Mouse (Mus musculus) liver, postnatal 0 days (tissue): Measurements from ENCODE around the gene Srsf1. TPM values are rescaled to one million over a fixed set of nuclear protein-coding genes. Genes with fewer than 3 reads are reported as not detected.

ENCODE experiments used
- ATAC-seq: fragments of 200-750 bp; cut with Nextera tagmentation; 2 replicates; pipeline ENCODE4 v1.8.0; 2017; ENCODE audit warnings: mild to moderate bottlenecking, moderate library complexity
- DNase-seq: peaks from one replicate; pipeline ENCODE4 v3.0.0-alpha.2; 2016
- H3K27ac ChIP-seq: fragments of 300-500 bp; sonication (generic); 2 replicates; pipeline ENCODE4 v1.5.1; 2014; ENCODE audit warnings: antibody characterized with exemption, moderate library complexity, mild to moderate bottlenecking, low read depth
- H3K27me3 ChIP-seq: fragments of 300-500 bp; sonication (generic); 2 replicates; pipeline ENCODE4 v1.6.1; 2014; ENCODE audit warnings: low read length, control low read depth, mixed read lengths; ENCODE audit not compliant: insufficient read depth
- H3K36me3 ChIP-seq: fragments of 300-500 bp; sonication (generic); replicated peaks from 2 replicates; pipeline ENCODE4 v1.6.1; 2014; ENCODE audit warnings: mild to moderate bottlenecking, control low read depth, low read length, moderate library complexity, mixed read lengths; ENCODE audit not compliant: insufficient read depth
- H3K4me1 ChIP-seq: fragments of 300-500 bp; sonication (generic); 2 replicates; pipeline ENCODE4 v1.6.1; 2014; ENCODE audit warnings: antibody characterized with exemption, mild to moderate bottlenecking, control low read depth; ENCODE audit not compliant: insufficient read depth
- H3K4me2 ChIP-seq: fragments of 300-500 bp; sonication (generic); 2 replicates; pipeline ENCODE4 v1.6.1; 2014; ENCODE audit warnings: low read depth, mild to moderate bottlenecking, low read length, moderate library complexity, mixed read lengths
- H3K4me3 ChIP-seq: fragments of 300-500 bp; sonication (generic); 2 replicates; pipeline ENCODE4 v1.5.1; 2014; ENCODE audit warnings: low read depth, low read length
- H3K9ac ChIP-seq: fragments of 300-500 bp; sonication (generic); replicated peaks from 2 replicates; pipeline ENCODE4 v1.6.1; 2014; ENCODE audit warnings: mild to moderate bottlenecking, moderate library complexity
- H3K9me3 ChIP-seq: fragments of 300-500 bp; sonication (generic); 2 replicates; pipeline ENCODE4 v1.6.1; 2016; ENCODE audit warnings: mild to moderate bottlenecking, control low read depth, low read length, mixed read lengths
- CTCF ChIP-seq: sonication (generic); IDR thresholded peaks from 2 replicates; pipeline ENCODE4 v1.5.1; 2016; ENCODE audit warnings: antibody characterized with exemption, low read depth
- EP300 ChIP-seq: IDR thresholded peaks from 2 replicates; pipeline ENCODE4 v1.6.1; 2016; ENCODE audit warnings: antibody characterized with exemption, low read depth, mild to moderate bottlenecking
- WGBS: fragments of 180-500 bp; shearing (Covaris S2); extraction: QIAGEN DNeasy Blood & Tissue Kit; methylation state at CpG from one replicate; pipeline ENCODE4 v1.1.7; 2014; ENCODE audit not compliant: insufficient replicate concordance; 5-methylcytosine and 5-hydroxymethylcytosine counted together
- polyA plus RNA-seq: library from polyadenylated mRNA; unstranded; fragments of >200 nt; fragmentation: Nextera tagmentation; extraction: Ambion mirVana; gene quantifications from 2 replicates; pipeline ENCODE4 v1.2.1, GENCODE M21; 2015

Srsf1 gene
- polyA plus RNA-seq, 1 experiment from 2014 or later: 58.6 TPM

GRCm38 (mm10) chr11:88011208-88011913, 35.8 kb upstream of the Srsf1 start:
- ATAC-seq: no peak
- H3K4me2 ChIP-seq: no peak overlapping the region
- H3K36me3 ChIP-seq: no peaks in the 10 kb centered on the region
- DNase-seq: no peak
- H3K27me3 ChIP-seq: 0 out of 2 replicates have a peak, but pooled peaks cover 6% of the 10 kb centered on the region
- WGBS: 73% methylated on average over 11 of the region's 11 CpGs
- no peaks in the 10 kb centered on the region for H3K9me3 ChIP-seq
- H3K4me3 ChIP-seq: no peak overlapping the region
- no peak overlapping the region for H3K27ac ChIP-seq
- H3K4me1 ChIP-seq: no peaks in the 10 kb centered on the region
- H3K9ac ChIP-seq: no peak overlapping the region
- TF ChIP-seq EP300 (no peak), CTCF (no peak)

GRCm38 (mm10) chr11:88011914-88012419, 35.2 kb upstream of the Srsf1 start:
- 79% methylated on average over 7 of the region's 7 CpGs for WGBS
- no peak for TF ChIP-seq EP300

GRCm38 (mm10) chr11:88012621-88013244, 34.4 kb upstream of the Srsf1 start:
- DNase-seq: no peak
- Histone ChIP-seq H3K4me3 (no peak overlapping the region), H3K27me3 (0 out of 2 replicates have a peak, but pooled peaks cover 6% of the 10 kb centered on the region), H3K36me3 (no peaks in the 10 kb centered on the region), H3K27ac (no peak overlapping the region), H3K4me2 (no peak overlapping the region), H3K9ac (no peak overlapping the region), H3K9me3 (no peaks in the 10 kb centered on the region), H3K4me1 (no peaks in the 10 kb centered on the region)
- ATAC-seq: no peak
- no peak for TF ChIP-seq CTCF
- TF ChIP-seq EP300: no peak
- 69% methylated on average over 11 of the region's 11 CpGs for WGBS

More at GRCm38 (mm10) chr11:88011914-88012419, 35.2 kb upstream of the Srsf1 start:
- Histone ChIP-seq H3K9me3 (no peaks in the 10 kb centered on the region), H3K27ac (no peak overlapping the region), H3K4me3 (no peak overlapping the region), H3K36me3 (no peaks in the 10 kb centered on the region), H3K4me2 (no peak overlapping the region), H3K27me3 (0 out of 2 replicates have a peak, but pooled peaks cover 6% of the 10 kb centered on the region), H3K9ac (no peak overlapping the region), H3K4me1 (no peaks in the 10 kb centered on the region)
- ATAC-seq: no peak
- no peak for DNase-seq

- ATAC-seq (no peak), DNase-seq (no peak)
- no peak for TF ChIP-seq CTCF
- Histone ChIP-seq H3K27ac (no peak overlapping the region), H3K9ac (no peak overlapping the region), H3K36me3 (no peaks in the 10 kb centered on the region), H3K9me3 (no peaks in the 10 kb centered on the region), H3K4me3 (no peak overlapping the region), H3K27me3 (0 out of 2 replicates have a peak, but pooled peaks cover 6% of the 10 kb centered on the region), H3K4me1 (no peaks in the 10 kb centered on the region), H3K4me2 (no peak overlapping the region)
- WGBS: 79% methylated on average over 10 of the region's 10 CpGs
Measured at GRCm38 (mm10) chr11:88013632-88014031, 33.5 kb upstream of the Srsf1 start.

GRCm38 (mm10) chr11:88015161-88015560, 32.0 kb upstream of the Srsf1 start:
- TF ChIP-seq EP300: no peak
- TF ChIP-seq CTCF: no peak
- Histone ChIP-seq H3K27me3 (0 out of 2 replicates have a peak, but pooled peaks cover under 1% of the 10 kb centered on the region), H3K9ac (no peak overlapping the region), H3K4me3 (no peak overlapping the region), H3K4me2 (no peak overlapping the region), H3K36me3 (no peaks in the 10 kb centered on the region), H3K4me1 (no peaks in the 10 kb centered on the region), H3K9me3 (no peaks in the 10 kb centered on the region), H3K27ac (no peak overlapping the region)
- DNase-seq (no peak), ATAC-seq (no peak)
- 83% methylated on average over 11 of the region's 11 CpGs for WGBS

GRCm38 (mm10) chr11:88015795-88016194, 31.4 kb upstream of the Srsf1 start:
- Histone ChIP-seq H3K9ac (no peak overlapping the region), H3K4me1 (no peaks in the 10 kb centered on the region), H3K27me3 (no peaks in the 10 kb centered on the region), H3K27ac (no peak overlapping the region), H3K9me3 (no peaks in the 10 kb centered on the region), H3K36me3 (no peaks in the 10 kb centered on the region), H3K4me3 (no peak overlapping the region), H3K4me2 (no peak overlapping the region)
- WGBS: 85% methylated on average over 6 of the region's 6 CpGs
- ATAC-seq (no peak), DNase-seq (no peak)
- no peak for TF ChIP-seq CTCF
- TF ChIP-seq EP300: no peak
